In the genomic region with DNA sequence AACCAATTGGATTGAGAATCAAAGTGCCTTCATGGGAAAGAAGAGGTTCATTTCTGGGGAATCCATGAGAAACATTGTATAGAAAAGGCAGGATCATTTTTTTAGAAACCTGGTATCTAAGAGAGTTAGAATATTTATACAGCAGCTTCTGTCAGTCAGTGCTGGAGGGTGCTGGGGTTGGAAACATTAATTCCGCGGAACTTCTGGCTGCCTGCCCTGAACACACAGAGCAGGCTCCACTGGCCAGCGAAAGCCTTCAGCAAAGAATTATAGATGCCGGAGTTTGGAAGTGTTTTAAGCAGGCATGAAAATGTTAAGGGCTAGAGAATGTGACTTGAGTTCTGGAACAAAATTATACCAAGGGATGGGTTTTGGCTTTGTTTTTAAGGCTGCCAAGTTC, we compare ENCODE assay signal across 9 mouse cellular contexts.
DNase-seq lines count a peak whose midpoint lies in the region; ATAC-seq lines count a peak whose summit lies in the region.
"Had no signal": no experiment of that assay in that cellular context is flagged by ENCODE, and none has a peak within 500 bp of the region (broad histone marks: within the 10 kb centered on the region; RNA-seq: fewer than 3 reads in every experiment).

No protein-coding gene starts in this region.

- ATAC-seq in frontal cortex, adult (ENCODE audit: low TSS enrichment), result peak; percentile 80

- no peak for DNase-seq in frontal cortex, postnatal 25 days (ENCODE audit: low spot score in 2 of 2)
- peak; percentile 1 to 9 for DNase-seq in left cerebral cortex, postnatal 14 days (ENCODE audit: low spot score in 2 of 2)
- DNase-seq in left cerebral cortex, adult 11 months (ENCODE audit: low spot score), result no peak
- DNase-seq in NIH3T3 (ENCODE audit: low read depth), result peak; percentile 7
- peak; percentile 6 to 28 for DNase-seq in frontal cortex, postnatal 36 days (ENCODE audit: low spot score in 2 of 2)
- no peak for DNase-seq in embryo, embryonic 10.5 days (ENCODE audit: low spot score)
- DNase-seq: adrenal gland, postnatal 14 days; kidney, adult 2 months had no signal

- intact Hi-C loops in left cerebral cortex, postnatal 14 days (cut with DNase I), result no loop called here

Comparison
In these comparisons a context has a peak if more than half of its experiments do, and no peak if none do; other contexts are left out.
1. DNase-seq: peak in left cerebral cortex, postnatal 14 days (2 of 2), NIH3T3 (single experiment) and frontal cortex, postnatal 36 days (2 of 2); none in frontal cortex, postnatal 25 days (0 of 2), left cerebral cortex, adult 11 months (single experiment) and embryo, embryonic 10.5 days (single experiment).